Mouse (Mus musculus) adrenal gland, adult 8-10 months (tissue): ENCODE results near the gene Gbgt1. TPM values are rescaled to one million over a fixed set of nuclear protein-coding genes. Genes with fewer than 3 reads are reported as not detected.

ENCODE experiments used
- total RNA-seq, 4 experiments: library from RNA; stranded (reverse); gene quantifications; 2 replicates each; pipeline ENCODE4 v1.2.4; 2022

Gbgt1 gene
- total RNA-seq, 4 experiments from 2014 or later, result 4.8 to 12.6 (median 6.7) TPM

Other genes starting within 250 kb of the Gbgt1 start
- 10 to 100 TPM in 2 of 4 experiments, 1 to 10 TPM in 2; 6.2 to 14.0 (median 10.4) TPM for gene Ppp1r26, start 50.1 kb upstream of the Gbgt1 start, total RNA-seq
- gene 1700007K13Rik, start 30.6 kb upstream of the Gbgt1 start, total RNA-seq, result under 1 TPM in 3 of 4 experiments, not detected in 1; 0.49 to 0.99 (median 0.89) TPM
- gene Mrps2, start 28.8 kb upstream of the Gbgt1 start, total RNA-seq, result 10 to 100 TPM; 39.7 to 52.1 (median 46.1) TPM
- gene Gm10134, start 9.2 kb downstream of the Gbgt1 start, total RNA-seq, result 1 to 10 TPM; 3.0 to 5.1 (median 4.7) TPM
- 10 to 100 TPM; 33.3 to 51.0 (median 38.6) TPM for gene Ralgds, start 16.2 kb downstream of the Gbgt1 start, total RNA-seq
- not detected for gene Cel, start 66.5 kb downstream of the Gbgt1 start, total RNA-seq
- gene Gtf3c5, start 86.9 kb downstream of the Gbgt1 start, total RNA-seq, result 10 to 100 TPM; 21.4 to 26.3 (median 23.4) TPM
- gene Gfi1b, start 125.1 kb downstream of the Gbgt1 start, total RNA-seq, result not detected
- 10 to 100 TPM; 20.0 to 30.8 (median 25.2) TPM for gene Tsc1, start 144.3 kb downstream of the Gbgt1 start, total RNA-seq
- under 1 TPM in 3 of 4 experiments, not detected in 1; 0.52 to 0.77 (median 0.75) TPM for gene Spaca9, start 202.8 kb downstream of the Gbgt1 start, total RNA-seq
- under 1 TPM; 0.20 to 0.80 (median 0.62) TPM for gene Ak8, start 203.3 kb downstream of the Gbgt1 start, total RNA-seq